8 mouse cellular contexts compared by ENCODE assay signal in genomic region chr19:6942764-6943163, GRCm38 (mm10). TPM values are rescaled to one million over a fixed set of nuclear protein-coding genes. Genes with fewer than 3 reads are reported as not detected.
DNase-seq lines count a peak whose midpoint lies in the region; ATAC-seq and TF ChIP-seq lines count a peak whose summit lies in the region.

No protein-coding gene starts in this region.

- H3K36me3 ChIP-seq in megakaryocyte, embryonic 14.5 days (replicated peaks; ENCODE audit: low read length), result peaks cover 58% of the 10 kb centered on the region
- no peaks in the 10 kb centered on the region for H3K36me3 ChIP-seq in limb, embryonic 11.5 days (ENCODE audit: control insufficient read depth, insufficient read depth, low read length)
- no peaks in the 10 kb centered on the region for H3K36me3 ChIP-seq in small intestine, adult 2 months (ENCODE audit: control insufficient read depth, insufficient read depth, low read length)

- no peak for DNase-seq in limb, embryonic 11.5 days (ENCODE audit: low spot score)
- no peak for DNase-seq in adrenal gland, postnatal 25 days
- DNase-seq in urinary bladder, postnatal 36 days (ENCODE audit: low spot score in 2 of 2), result no peak
- no peak for DNase-seq in cerebellum, postnatal 36 days

- H3K9me3 ChIP-seq in megakaryocyte, embryonic 14.5 days, result no peaks in the 10 kb centered on the region
- no peaks in the 10 kb centered on the region for H3K9me3 ChIP-seq in limb, embryonic 11.5 days (ENCODE audit: control insufficient read depth, low read length)

- H3K4me1 ChIP-seq in megakaryocyte, embryonic 14.5 days, result peaks cover 64% of the 10 kb centered on the region
- H3K4me1 ChIP-seq in limb, embryonic 11.5 days (ENCODE audit: control insufficient read depth, insufficient read depth, low read length), result peaks cover 13% of the 10 kb centered on the region
- peaks cover 14% of the 10 kb centered on the region for H3K4me1 ChIP-seq in small intestine, adult 2 months (ENCODE audit: control insufficient read depth, insufficient read depth, insufficient read length, low read length)

- no peaks in the 10 kb centered on the region for H3K27me3 ChIP-seq in megakaryocyte, embryonic 14.5 days (replicated peaks)
- no peaks in the 10 kb centered on the region for H3K27me3 ChIP-seq in limb, embryonic 11.5 days (ENCODE audit: control insufficient read depth, insufficient read depth, low read length)
- no peaks in the 10 kb centered on the region for H3K27me3 ChIP-seq in small intestine, adult 2 months (ENCODE audit: control insufficient read depth, insufficient read depth, low read length)

- peak overlapping the region; percentile 24; the same call in 1 of the 2 replicates for H3K9ac ChIP-seq in limb, embryonic 11.5 days (ENCODE audit: low read length)

- H3K27ac ChIP-seq in limb, embryonic 11.5 days (replicated peaks; ENCODE audit: low read depth, low read length), result no peak overlapping the region
- peak overlapping the region; percentile 82 for H3K27ac ChIP-seq in small intestine, adult 2 months (ENCODE audit: insufficient read depth, low read depth, low read length)

- H3K4me3 ChIP-seq in megakaryocyte, embryonic 14.5 days (replicated peaks), result peak overlapping the region; percentile 98
- peak overlapping the region; percentile 69 for H3K4me3 ChIP-seq in limb, embryonic 11.5 days (ENCODE audit: low read depth, low read length)
- peak overlapping the region; percentile 86 for H3K4me3 ChIP-seq in small intestine, adult 2 months (ENCODE audit: low read depth, low read length)

- no peak for TF ChIP-seq CTCF in small intestine, adult 2 months (IDR thresholded peaks at IDR 0.05; ENCODE audit: extremely low read depth, insufficient read length, insufficient replicate concordance, low read depth, low read length)

- H3K4me2 ChIP-seq in limb, embryonic 11.5 days (ENCODE audit: low read depth, severe bottlenecking), result peak overlapping the region; percentile 88

- TF ChIP-seq POLR2A in small intestine, adult 2 months (IDR thresholded peaks at IDR 0.05; ENCODE audit: low read depth, low read length), result no peak; the same call in 1 of the 2 replicates

- no peak for ATAC-seq in megakaryocyte, adult 5-6 weeks (ENCODE audit: poor library complexity, severe bottlenecking)
- peak; percentile 1; the same call in 1 of the 2 replicates for ATAC-seq in erythroid progenitor cell, adult 5-6 weeks (replicated peaks; ENCODE audit: low FRiP score, poor library complexity, severe bottlenecking)
- no peak for ATAC-seq in limb, embryonic 11.5 days (ENCODE audit: insufficient number of reproducible peaks, low FRiP score, low TSS enrichment, low read depth)

- 33% methylated on average over 5 of the region's 5 CpGs for WGBS in limb, embryonic 11.5 days
- WGBS in small intestine, adult 2 months, result 32% methylated on average over 5 of the region's 5 CpGs

RNA-seq across cellular contexts. Expression of gene Gpr137, which starts 0.5 kb away (rescaled TPM):
- 112 and 118 TPM in 2 replicates for polyA plus RNA-seq in megakaryocyte, embryonic 14.5 days (2012; ENCODE audit: insufficient read depth, low replicate concordance)
- total RNA-seq in megakaryocyte, adult 5-6 weeks (2015), result 10.2 and 18.8 TPM in 2 replicates
- total RNA-seq in megakaryocyte, adult 5-6 weeks (2017), result 18.4 and 20.2 TPM in 2 replicates
- total RNA-seq in erythroid progenitor cell, adult 5-6 weeks (2015; ENCODE audit: low replicate concordance), result 2.9 TPM in 2 replicates
- total RNA-seq in erythroid progenitor cell, adult 5-6 weeks (2017; ENCODE audit: low replicate concordance), result 2.8 TPM in 1 of 2 replicates, not detected in the other
- polyA plus RNA-seq in limb, embryonic 11.5 days (2014; fragmentation: Nextera tagmentation; extraction: Ambion mirVana), result 19.1 and 22.6 TPM in 2 replicates
- polyA plus RNA-seq in small intestine, adult 2 months (2012; rRNA removed), result 77.5 and 97.8 TPM in 2 replicates
- total RNA-seq in adrenal gland, postnatal 25 days (2021), result 48.7 and 54.8 TPM in 2 replicates

RNA-seq across cellular contexts. Expression of gene Bad, which starts 1.1 kb away (rescaled TPM):
- polyA plus RNA-seq in megakaryocyte, embryonic 14.5 days (2012; ENCODE audit: insufficient read depth, low replicate concordance), result 108 and 197 TPM in 2 replicates
- 16.4 and 20.3 TPM in 2 replicates for total RNA-seq in megakaryocyte, adult 5-6 weeks (2015)
- total RNA-seq in megakaryocyte, adult 5-6 weeks (2017), result 45.2 and 67.1 TPM in 2 replicates
- 2.9 and 5.0 TPM in 2 replicates for total RNA-seq in erythroid progenitor cell, adult 5-6 weeks (2015; ENCODE audit: low replicate concordance)
- 6.3 and 10.9 TPM in 2 replicates for total RNA-seq in erythroid progenitor cell, adult 5-6 weeks (2017; ENCODE audit: low replicate concordance)
- polyA plus RNA-seq in limb, embryonic 11.5 days (2014; fragmentation: Nextera tagmentation; extraction: Ambion mirVana), result 50.2 and 51.7 TPM in 2 replicates
- 83.3 and 127 TPM in 2 replicates for polyA plus RNA-seq in small intestine, adult 2 months (2012; rRNA removed)
- total RNA-seq in adrenal gland, postnatal 25 days (2021), result 44.1 and 53.7 TPM in 2 replicates

RNA-seq across cellular contexts. Expression of gene Kcnk4, which starts 8.4 kb away (rescaled TPM):
- polyA plus RNA-seq in megakaryocyte, embryonic 14.5 days (2012; ENCODE audit: insufficient read depth, low replicate concordance), result 0.08 TPM in 1 of 2 replicates, not detected in the other
- total RNA-seq in megakaryocyte, adult 5-6 weeks (2015), result not detected in 2 replicates
- total RNA-seq in megakaryocyte, adult 5-6 weeks (2017), result 0.11 TPM in 1 of 2 replicates, not detected in the other
- total RNA-seq in erythroid progenitor cell, adult 5-6 weeks (2015; ENCODE audit: low replicate concordance), result not detected in 2 replicates
- total RNA-seq in erythroid progenitor cell, adult 5-6 weeks (2017; ENCODE audit: low replicate concordance), result not detected in 2 replicates
- polyA plus RNA-seq in limb, embryonic 11.5 days (2014; fragmentation: Nextera tagmentation; extraction: Ambion mirVana), result 0.24 and 0.31 TPM in 2 replicates
- not detected in 2 replicates for polyA plus RNA-seq in small intestine, adult 2 months (2012; rRNA removed)
- 0.12 TPM in 1 of 2 replicates, not detected in the other for total RNA-seq in adrenal gland, postnatal 25 days (2021)

RNA-seq across cellular contexts. Expression of gene Catsperz, which starts 17.6 kb away (rescaled TPM):
- polyA plus RNA-seq in megakaryocyte, embryonic 14.5 days (2012; ENCODE audit: insufficient read depth, low replicate concordance), result 0.83 TPM in 1 of 2 replicates, not detected in the other
- not detected in 2 replicates for total RNA-seq in megakaryocyte, adult 5-6 weeks (2015)
- total RNA-seq in megakaryocyte, adult 5-6 weeks (2017), result not detected in 2 replicates
- not detected in 2 replicates for total RNA-seq in erythroid progenitor cell, adult 5-6 weeks (2015; ENCODE audit: low replicate concordance)
- not detected in 2 replicates for total RNA-seq in erythroid progenitor cell, adult 5-6 weeks (2017; ENCODE audit: low replicate concordance)
- polyA plus RNA-seq in limb, embryonic 11.5 days (2014; fragmentation: Nextera tagmentation; extraction: Ambion mirVana), result 0.71 and 1.3 TPM in 2 replicates
- polyA plus RNA-seq in small intestine, adult 2 months (2012; rRNA removed), result not detected in 2 replicates
- total RNA-seq in adrenal gland, postnatal 25 days (2021), result not detected in 2 replicates

RNA-seq across cellular contexts. Expression of gene Esrra, which starts 21.2 kb away (rescaled TPM):
- polyA plus RNA-seq in megakaryocyte, embryonic 14.5 days (2012; ENCODE audit: insufficient read depth, low replicate concordance), result 56.1 and 76.3 TPM in 2 replicates
- 11.9 and 12.4 TPM in 2 replicates for total RNA-seq in megakaryocyte, adult 5-6 weeks (2015)
- total RNA-seq in megakaryocyte, adult 5-6 weeks (2017), result 24.6 and 28.9 TPM in 2 replicates
- total RNA-seq in erythroid progenitor cell, adult 5-6 weeks (2015; ENCODE audit: low replicate concordance), result 2.9 and 3.4 TPM in 2 replicates
- total RNA-seq in erythroid progenitor cell, adult 5-6 weeks (2017; ENCODE audit: low replicate concordance), result 0.61 and 2.7 TPM in 2 replicates
- polyA plus RNA-seq in limb, embryonic 11.5 days (2014; fragmentation: Nextera tagmentation; extraction: Ambion mirVana), result 1.9 and 3.3 TPM in 2 replicates
- polyA plus RNA-seq in small intestine, adult 2 months (2012; rRNA removed), result 168 and 346 TPM in 2 replicates
- total RNA-seq in adrenal gland, postnatal 25 days (2021), result 44.2 and 44.6 TPM in 2 replicates
